Mouse (Mus musculus) heart, postnatal 0 days (tissue): Measurements from ENCODE around the gene Psg20. TPM values are rescaled to one million over a fixed set of nuclear protein-coding genes. Genes with fewer than 3 reads are reported as not detected.
"Not testable (repeated sequence)": the region's sequence is repeated elsewhere in the genome, so short reads cannot be mapped to it uniquely, and the experiment has no call there.

Source experiments
- ATAC-seq: fragments of 200-750 bp; cut with Nextera tagmentation; 2 replicates; pipeline ENCODE4 v1.8.0; 2017; ENCODE audit warnings: low read depth, moderate number of reproducible peaks, moderate library complexity; ENCODE audit not compliant: insufficient read depth
- DNase-seq: peaks from one replicate; pipeline ENCODE4 v3.0.0-alpha.2; 2016; ENCODE audit warnings: low spot score
- H3K27ac ChIP-seq: fragments of 300-500 bp; sonication (generic); 2 replicates; pipeline ENCODE4 v1.5.1; 2014; ENCODE audit warnings: low read depth, mild to moderate bottlenecking
- H3K27me3 ChIP-seq: fragments of 300-500 bp; sonication (generic); 2 replicates; pipeline ENCODE4 v1.6.1; 2014; ENCODE audit warnings: low read length, mixed read lengths; ENCODE audit not compliant: control insufficient read depth, insufficient read depth
- H3K36me3 ChIP-seq: fragments of 300-500 bp; sonication (generic); replicated peaks from 2 replicates; pipeline ENCODE4 v1.6.1; 2014; ENCODE audit warnings: low read length, mixed read lengths; ENCODE audit not compliant: control insufficient read depth, insufficient read depth
- H3K4me1 ChIP-seq: fragments of 300-500 bp; sonication (generic); 2 replicates; pipeline ENCODE4 v1.6.1; 2014; ENCODE audit warnings: antibody characterized with exemption; ENCODE audit not compliant: control insufficient read depth, insufficient read depth
- H3K4me2 ChIP-seq: fragments of 300-500 bp; sonication (generic); 2 replicates; pipeline ENCODE4 v1.6.1; 2014; ENCODE audit warnings: low read depth, mild to moderate bottlenecking, low read length, moderate library complexity
- H3K4me3 ChIP-seq: fragments of 300-500 bp; sonication (generic); 2 replicates; pipeline ENCODE4 v1.5.1; 2014; ENCODE audit warnings: low read depth, low read length
- H3K9ac ChIP-seq: fragments of 300-500 bp; sonication (generic); replicated peaks from 2 replicates; pipeline ENCODE4 v1.6.1; 2014; ENCODE audit warnings: low read depth, low read length, mixed read lengths
- H3K9me3 ChIP-seq: fragments of 300-500 bp; sonication (generic); replicated peaks from 2 replicates; pipeline ENCODE4 v1.6.1; 2016; ENCODE audit warnings: low read length; ENCODE audit not compliant: control insufficient read depth
- CTCF ChIP-seq: IDR thresholded peaks from 2 replicates; pipeline ENCODE4 v1.5.1; 2016; ENCODE audit warnings: antibody characterized with exemption, control low read depth, low read depth
- EP300 ChIP-seq: IDR thresholded peaks from 2 replicates; pipeline ENCODE4 v1.6.1; 2016; ENCODE audit warnings: antibody characterized with exemption, low read depth
- WGBS: fragments of 180-500 bp; shearing (Covaris S2); extraction: QIAGEN DNeasy Blood & Tissue Kit; methylation state at CpG from one replicate; pipeline ENCODE4 v1.1.7; 2014; 5-methylcytosine and 5-hydroxymethylcytosine counted together
- polyA plus RNA-seq: library from polyadenylated mRNA; unstranded; fragments of >200 nt; fragmentation: Nextera tagmentation; extraction: Ambion mirVana; gene quantifications from 2 replicates; pipeline ENCODE4 v1.2.1, GENCODE M21; 2015
- total RNA-seq: library from RNA; depleted of rRNA; stranded (reverse); fragments of >200 nt; gene quantifications from 2 replicates; pipeline ENCODE4 v1.2.3, GENCODE M21; 2014; ENCODE audit warnings: low replicate concordance

Gene Psg20
- total and polyA plus RNA-seq, 2 experiments from 2014 or later, result not detected

- no peak within 1 kb of the TSS for H3K4me2 ChIP-seq
- no peaks in the 10 kb centered on the region for H3K27me3 ChIP-seq
- H3K4me3 ChIP-seq, result no peak within 1 kb of the TSS
- TF ChIP-seq EP300, result no peak
- TF ChIP-seq CTCF, result no peak
- no peak within 1 kb of the TSS for H3K9ac ChIP-seq
- no peak for DNase-seq
- H3K27ac ChIP-seq, result no peak within 1 kb of the TSS
- no peaks in the 10 kb centered on the region for H3K4me1 ChIP-seq
- no peaks in the 10 kb centered on the region for H3K9me3 ChIP-seq
- no peaks in the 10 kb centered on the region for H3K36me3 ChIP-seq
- ATAC-seq, result no peak
- WGBS, result 22% methylated on average over 2 of the region's 2 CpGs
Observed at GRCm38 (mm10) chr7:18717790-18718189, 31.8 kb upstream of the Psg20 start, which contains the start of gene Psg22. Psg22 (plus strand) TSS chr7:18718090.

GRCm38 (mm10) chr7:18715546-18715945 is 29.6 kb upstream of the Psg20 start:
- TF ChIP-seq CTCF (no peak), EP300 (no peak)
- H3K9me3 ChIP-seq, result no peaks in the 10 kb centered on the region
- 47% methylated on average over 4 of the region's 4 CpGs for WGBS
- no peak for DNase-seq
- no peaks in the 10 kb centered on the region for H3K4me1 ChIP-seq
- ATAC-seq, result no peak
- no peak overlapping the region for H3K4me3 ChIP-seq
- no peak overlapping the region for H3K9ac ChIP-seq
- no peaks in the 10 kb centered on the region for H3K27me3 ChIP-seq
- no peak overlapping the region for H3K4me2 ChIP-seq
- H3K27ac ChIP-seq, result no peak overlapping the region
- no peaks in the 10 kb centered on the region for H3K36me3 ChIP-seq

- H3K4me1 ChIP-seq, result no peaks in the 10 kb centered on the region
- no peak overlapping the region for H3K27ac ChIP-seq
- DNase-seq, result no peak
- H3K36me3 ChIP-seq, result no peaks in the 10 kb centered on the region
- H3K4me3 ChIP-seq, result no peak overlapping the region
- TF ChIP-seq EP300 (no peak), CTCF (no peak)
- ATAC-seq, result no peak
- no peak overlapping the region for H3K9ac ChIP-seq
- 41% methylated on average over 1 of the region's 1 CpGs for WGBS
- no peak overlapping the region for H3K4me2 ChIP-seq
- H3K9me3 ChIP-seq, result no peaks in the 10 kb centered on the region
- H3K27me3 ChIP-seq, result no peaks in the 10 kb centered on the region
Observed at GRCm38 (mm10) chr7:18710846-18711245, 24.9 kb upstream of the Psg20 start.

GRCm38 (mm10) chr7:18710331-18710730 is 24.3 kb upstream of the Psg20 start:
- not testable (repeated sequence) for H3K4me3 ChIP-seq, H3K4me2 ChIP-seq, ATAC-seq, H3K36me3 ChIP-seq, H3K27ac ChIP-seq, H3K27me3 ChIP-seq, H3K9ac ChIP-seq, DNase-seq, H3K9me3 ChIP-seq, H3K4me1 ChIP-seq
- 72% methylated on average over 4 of the region's 4 CpGs for WGBS
- TF ChIP-seq CTCF, result peak; percentile 41

GRCm38 (mm10) chr7:18685586-18685985 is 399 bp downstream of the Psg20 start:
- ATAC-seq, result no peak
- DNase-seq, result no peak
- Histone ChIP-seq H3K9me3 (no peaks in the 10 kb centered on the region), H3K4me1 (no peaks in the 10 kb centered on the region), H3K36me3 (no peaks in the 10 kb centered on the region), H3K4me2 (no peak overlapping the region), H3K4me3 (no peak overlapping the region), H3K9ac (no peak overlapping the region), H3K27ac (no peak overlapping the region), H3K27me3 (no peaks in the 10 kb centered on the region)
- no peak for TF ChIP-seq CTCF
- no peak for TF ChIP-seq EP300

- no peaks in the 10 kb centered on the region for H3K36me3 ChIP-seq
- no peaks in the 10 kb centered on the region for H3K4me1 ChIP-seq
- no peak overlapping the region for H3K4me3 ChIP-seq
- 43% methylated on average over 2 of the region's 2 CpGs for WGBS
- H3K9me3 ChIP-seq, result no peaks in the 10 kb centered on the region
- DNase-seq, result peak; percentile 34
- H3K27me3 ChIP-seq, result no peaks in the 10 kb centered on the region
- TF ChIP-seq CTCF (peak; percentile 68), EP300 (no peak)
- no peak for ATAC-seq
- no peak overlapping the region for H3K27ac ChIP-seq
- H3K4me2 ChIP-seq, result no peak overlapping the region
- H3K9ac ChIP-seq, result no peak overlapping the region
Observed at GRCm38 (mm10) chr7:18679772-18680171, 6.2 kb downstream of the Psg20 start.

GRCm38 (mm10) chr7:18656625-18657024 is 29.4 kb downstream of the Psg20 start, which contains the start of gene Psg21:
Psg21 (minus strand) TSS chr7:18656725.
- H3K36me3 ChIP-seq, H3K4me2 ChIP-seq, H3K27me3 ChIP-seq, H3K27ac ChIP-seq, DNase-seq, ATAC-seq, H3K4me3 ChIP-seq, H3K9ac ChIP-seq, H3K4me1 ChIP-seq, H3K9me3 ChIP-seq: not testable (repeated sequence)
- 9% methylated on average over 1 of the region's 2 CpGs for WGBS

GRCm38 (mm10) chr7:18626921-18627320 is 59.1 kb downstream of the Psg20 start:
- DNase-seq, H3K27ac ChIP-seq, H3K36me3 ChIP-seq, H3K4me2 ChIP-seq, H3K4me3 ChIP-seq, H3K27me3 ChIP-seq, H3K4me1 ChIP-seq, ATAC-seq, H3K9me3 ChIP-seq, H3K9ac ChIP-seq: not testable (repeated sequence)
- WGBS, result 72% methylated on average over 8 of the region's 8 CpGs
